Mouse (Mus musculus): ENCODE measurements around the gene Urad. TPM values are rescaled to one million over a fixed set of nuclear protein-coding genes. Genes with fewer than 3 reads are reported as not detected.
A peak's percentile ranks its signal among the peaks of the same experiment; 100 is the strongest.

Gene Urad
- polyA plus RNA-seq, 1 experiment from 2014 or later = not detected

DNA sequence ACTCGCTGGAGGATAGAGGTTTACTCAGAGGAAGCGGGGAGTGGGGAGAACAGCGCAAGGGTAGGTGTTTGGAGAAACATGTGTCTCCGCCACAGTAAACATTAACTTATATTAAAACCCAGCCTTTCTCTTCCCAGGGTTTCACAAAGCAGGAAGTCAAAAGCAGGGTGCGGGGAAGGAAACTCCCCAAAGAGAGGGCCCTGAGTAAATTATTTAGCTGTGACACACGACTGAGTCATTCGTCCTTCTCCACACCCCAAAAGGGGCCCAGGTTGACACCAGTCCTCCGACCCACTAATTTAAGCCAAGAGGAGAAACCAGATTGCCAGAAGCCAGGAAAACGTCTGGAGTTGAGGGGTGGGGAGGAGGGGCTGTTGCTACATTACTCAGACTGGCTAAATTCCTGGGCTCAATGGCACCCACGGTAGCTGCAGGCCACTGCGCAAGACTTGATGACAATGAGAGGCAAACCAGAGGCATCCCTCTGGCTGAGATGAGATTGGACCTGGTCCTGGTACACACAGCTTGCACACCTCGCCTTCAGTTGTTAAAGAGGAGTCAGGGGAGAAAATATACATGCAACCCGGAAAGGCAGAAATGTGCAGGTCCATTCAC is 29.6 kb downstream of the Urad start:
- Histone ChIP-seq H3K36me3 (ENCODE audit: insufficient read depth, low read length) (no peaks in the 10 kb centered on the region), H3K4me1 (ENCODE audit: insufficient read depth, low read length) (peaks cover 14% of the 10 kb centered on the region), H3K4me3 (ENCODE audit: low read length) (no peak overlapping the region), H3K9me3 (ENCODE audit: low read length) (no peaks in the 10 kb centered on the region), H3K27ac (ENCODE audit: low read length) (no peak overlapping the region), H3K4me2 (replicated peaks; ENCODE audit: low read depth, low read length) (peak overlapping the region; percentile 33), H3K27me3 (ENCODE audit: insufficient read depth, low read length) (peaks cover 46% of the 10 kb centered on the region), H3K9ac (replicated peaks; ENCODE audit: low read length) (no peak overlapping the region)
- 37% methylated on average over 13 of the region's 13 CpGs for WGBS
- ATAC-seq (ENCODE audit: low FRiP score, low TSS enrichment) = 0 out of 2 replicates have a peak, but pooled peaks have one; percentile 49

DNA sequence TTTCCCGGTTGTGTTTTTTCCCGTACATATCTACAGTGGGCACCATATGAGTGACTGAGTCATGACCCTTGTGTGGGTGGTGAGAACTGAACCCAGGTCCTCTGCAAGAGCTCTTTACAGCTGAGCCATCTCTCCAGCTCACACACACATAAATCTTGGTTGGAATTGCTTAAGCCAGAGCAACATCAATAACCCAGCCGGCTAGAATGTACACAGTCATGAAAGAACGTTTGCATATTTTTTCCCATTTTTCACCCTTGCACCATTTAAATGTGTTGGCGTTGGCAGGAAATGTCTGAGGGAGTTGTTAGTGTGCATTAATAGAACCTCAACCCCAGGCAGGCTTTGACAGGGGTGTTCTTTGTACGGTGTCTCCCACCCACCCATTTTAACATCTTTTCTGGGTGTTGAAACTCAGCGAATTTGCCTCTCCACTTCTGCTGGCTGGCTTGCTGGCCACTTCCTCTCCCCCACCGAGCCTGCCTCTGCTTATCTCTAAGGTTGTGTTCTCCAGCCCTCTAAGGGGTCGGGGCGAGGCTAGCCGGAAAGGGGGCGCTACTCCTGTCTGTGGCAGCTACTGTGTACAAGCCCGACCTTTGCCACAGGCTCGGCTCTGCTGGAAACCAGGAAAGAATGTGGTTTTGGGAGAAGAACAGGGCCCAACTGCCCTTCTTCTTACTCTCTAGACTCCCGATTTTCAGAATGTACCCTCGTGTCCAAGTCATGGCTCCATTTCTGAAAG is 30.3 kb downstream of the Urad start:
- H3K27ac ChIP-seq (ENCODE audit: low read length) = no peak overlapping the region
- peaks cover 40% of the 10 kb centered on the region for H3K27me3 ChIP-seq (ENCODE audit: insufficient read depth, low read length)
- no peak overlapping the region for H3K4me3 ChIP-seq (ENCODE audit: low read length)
- peak overlapping the region; percentile 33 for H3K4me2 ChIP-seq (replicated peaks; ENCODE audit: low read depth, low read length)
- H3K4me1 ChIP-seq (ENCODE audit: insufficient read depth, low read length) = peaks cover 14% of the 10 kb centered on the region
- ATAC-seq (ENCODE audit: low FRiP score, low TSS enrichment) = no peak
- no peaks in the 10 kb centered on the region for H3K9me3 ChIP-seq (ENCODE audit: low read length)
- no peaks in the 10 kb centered on the region for H3K36me3 ChIP-seq (ENCODE audit: insufficient read depth, low read length)
- 28% methylated on average over 16 of the region's 16 CpGs for WGBS
- no peak overlapping the region for H3K9ac ChIP-seq (replicated peaks; ENCODE audit: low read length)

GRCm38 (mm10) chr5:147284365-147284764 is 37.9 kb downstream of the Urad start:
- WGBS = 74% methylated on average over 4 of the region's 4 CpGs
- Histone ChIP-seq H3K27me3 (ENCODE audit: insufficient read depth, low read length) (peaks cover 43% of the 10 kb centered on the region), H3K4me2 (replicated peaks; ENCODE audit: low read depth, low read length) (no peak overlapping the region), H3K27ac (ENCODE audit: low read length) (no peak overlapping the region), H3K9ac (replicated peaks; ENCODE audit: low read length) (no peak overlapping the region), H3K36me3 (ENCODE audit: insufficient read depth, low read length) (no peaks in the 10 kb centered on the region), H3K4me1 (ENCODE audit: insufficient read depth, low read length) (no peaks in the 10 kb centered on the region), H3K4me3 (ENCODE audit: low read length) (no peak overlapping the region), H3K9me3 (ENCODE audit: low read length) (no peaks in the 10 kb centered on the region)
- ATAC-seq (ENCODE audit: low FRiP score, low TSS enrichment) = no peak

DNA sequence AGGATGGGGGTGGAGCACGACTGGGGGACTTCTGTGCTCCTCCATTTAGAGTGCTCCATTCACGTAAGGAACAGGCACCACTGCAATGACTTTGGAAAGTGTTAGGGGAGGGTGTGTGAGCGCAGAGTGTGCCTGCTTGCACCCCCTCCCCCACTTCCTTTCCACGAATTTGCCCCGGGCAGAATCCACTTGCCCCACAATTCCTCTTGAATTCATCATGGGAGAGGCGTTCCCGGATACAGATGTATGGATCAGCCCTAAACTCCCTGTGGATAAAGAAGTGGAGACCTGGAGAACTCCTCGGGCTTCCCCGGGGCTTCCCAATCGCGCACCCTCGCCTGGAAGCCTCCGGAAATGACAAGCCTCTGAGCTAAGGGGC is 44.7 kb downstream of the Urad start:
- no peak overlapping the region for H3K4me3 ChIP-seq (ENCODE audit: low read length)
- H3K27me3 ChIP-seq (ENCODE audit: insufficient read depth, low read length) = peaks cover 91% of the 10 kb centered on the region
- no peaks in the 10 kb centered on the region for H3K36me3 ChIP-seq (ENCODE audit: insufficient read depth, low read length)
- no peak for ATAC-seq (ENCODE audit: low FRiP score, low TSS enrichment)
- H3K4me1 ChIP-seq (ENCODE audit: insufficient read depth, low read length) = no peaks in the 10 kb centered on the region
- H3K9me3 ChIP-seq (ENCODE audit: low read length) = 0 out of 2 replicates have a peak, but pooled peaks cover 2% of the 10 kb centered on the region
- H3K9ac ChIP-seq (replicated peaks; ENCODE audit: low read length) = no peak overlapping the region
- no peak overlapping the region for H3K27ac ChIP-seq (ENCODE audit: low read length)
- no peak overlapping the region for H3K4me2 ChIP-seq (replicated peaks; ENCODE audit: low read depth, low read length)
- WGBS = under 1% methylated on average over 13 of the region's 13 CpGs

DNA sequence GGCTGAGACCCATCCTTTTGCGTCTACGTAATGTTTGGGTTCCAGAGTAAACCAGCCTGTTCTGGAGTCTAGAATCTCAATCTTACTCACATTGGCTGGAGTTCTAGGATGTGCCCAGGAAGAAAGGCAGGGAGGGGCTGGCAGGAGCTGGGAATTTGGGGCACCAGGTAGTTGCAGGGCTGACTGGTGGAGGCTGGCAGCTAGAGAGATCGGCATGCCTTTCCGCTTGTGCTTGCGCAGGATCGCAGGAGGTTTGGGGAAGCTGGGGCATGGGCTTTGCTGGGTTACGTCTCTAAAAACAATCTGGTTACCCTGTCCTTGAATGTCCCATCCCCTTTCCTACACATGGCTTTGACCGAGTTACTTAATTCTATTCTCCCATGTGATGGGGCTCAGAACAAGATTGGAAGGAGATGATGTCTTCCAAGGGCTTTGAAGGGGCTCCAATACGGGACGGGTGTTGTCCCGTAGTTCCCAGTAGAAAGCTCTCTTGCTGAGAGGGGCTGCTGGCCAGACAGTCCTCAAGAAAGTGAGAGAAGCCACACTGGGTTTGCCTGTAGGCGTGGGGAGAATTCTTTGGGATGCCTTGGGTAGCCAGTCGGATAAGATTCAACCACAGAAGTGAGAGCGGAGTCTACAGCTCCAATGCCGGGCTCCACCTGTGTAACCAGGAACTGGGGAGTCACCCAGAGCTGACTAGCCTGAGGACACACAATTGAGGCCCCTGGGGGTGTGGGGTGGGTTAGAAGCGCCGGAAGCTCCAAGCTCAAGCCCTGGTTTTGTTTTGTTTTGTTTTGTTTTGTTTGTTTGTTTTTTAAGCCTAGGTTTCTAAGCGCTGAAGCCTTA is 45.3 kb downstream of the Urad start:
- Histone ChIP-seq H3K4me3 (ENCODE audit: low read length) (no peak overlapping the region), H3K9me3 (ENCODE audit: low read length) (0 out of 2 replicates have a peak, but pooled peaks cover 2% of the 10 kb centered on the region), H3K9ac (replicated peaks; ENCODE audit: low read length) (no peak overlapping the region), H3K36me3 (ENCODE audit: insufficient read depth, low read length) (no peaks in the 10 kb centered on the region), H3K27me3 (ENCODE audit: insufficient read depth, low read length) (peaks cover 97% of the 10 kb centered on the region), H3K27ac (ENCODE audit: low read length) (no peak overlapping the region), H3K4me2 (replicated peaks; ENCODE audit: low read depth, low read length) (no peak overlapping the region), H3K4me1 (ENCODE audit: insufficient read depth, low read length) (no peaks in the 10 kb centered on the region)
- WGBS = 1% methylated on average over 18 of the region's 18 CpGs
- no peak for ATAC-seq (ENCODE audit: low FRiP score, low TSS enrichment)

- Histone ChIP-seq H3K9ac (replicated peaks; ENCODE audit: low read length) (no peak overlapping the region), H3K36me3 (ENCODE audit: insufficient read depth, low read length) (no peaks in the 10 kb centered on the region), H3K27me3 (ENCODE audit: insufficient read depth, low read length) (peaks cover 98% of the 10 kb centered on the region), H3K27ac (ENCODE audit: low read length) (no peak overlapping the region), H3K4me2 (replicated peaks; ENCODE audit: low read depth, low read length) (no peak overlapping the region), H3K9me3 (ENCODE audit: low read length) (0 out of 2 replicates have a peak, but pooled peaks cover 2% of the 10 kb centered on the region), H3K4me3 (ENCODE audit: low read length) (no peak overlapping the region), H3K4me1 (ENCODE audit: insufficient read depth, low read length) (no peaks in the 10 kb centered on the region)
- 12% methylated on average over 3 of the region's 3 CpGs for WGBS
- ATAC-seq (ENCODE audit: low FRiP score, low TSS enrichment) = no peak
Observed at GRCm38 (mm10) chr5:147275761-147276160, 46.5 kb downstream of the Urad start.

DNA sequence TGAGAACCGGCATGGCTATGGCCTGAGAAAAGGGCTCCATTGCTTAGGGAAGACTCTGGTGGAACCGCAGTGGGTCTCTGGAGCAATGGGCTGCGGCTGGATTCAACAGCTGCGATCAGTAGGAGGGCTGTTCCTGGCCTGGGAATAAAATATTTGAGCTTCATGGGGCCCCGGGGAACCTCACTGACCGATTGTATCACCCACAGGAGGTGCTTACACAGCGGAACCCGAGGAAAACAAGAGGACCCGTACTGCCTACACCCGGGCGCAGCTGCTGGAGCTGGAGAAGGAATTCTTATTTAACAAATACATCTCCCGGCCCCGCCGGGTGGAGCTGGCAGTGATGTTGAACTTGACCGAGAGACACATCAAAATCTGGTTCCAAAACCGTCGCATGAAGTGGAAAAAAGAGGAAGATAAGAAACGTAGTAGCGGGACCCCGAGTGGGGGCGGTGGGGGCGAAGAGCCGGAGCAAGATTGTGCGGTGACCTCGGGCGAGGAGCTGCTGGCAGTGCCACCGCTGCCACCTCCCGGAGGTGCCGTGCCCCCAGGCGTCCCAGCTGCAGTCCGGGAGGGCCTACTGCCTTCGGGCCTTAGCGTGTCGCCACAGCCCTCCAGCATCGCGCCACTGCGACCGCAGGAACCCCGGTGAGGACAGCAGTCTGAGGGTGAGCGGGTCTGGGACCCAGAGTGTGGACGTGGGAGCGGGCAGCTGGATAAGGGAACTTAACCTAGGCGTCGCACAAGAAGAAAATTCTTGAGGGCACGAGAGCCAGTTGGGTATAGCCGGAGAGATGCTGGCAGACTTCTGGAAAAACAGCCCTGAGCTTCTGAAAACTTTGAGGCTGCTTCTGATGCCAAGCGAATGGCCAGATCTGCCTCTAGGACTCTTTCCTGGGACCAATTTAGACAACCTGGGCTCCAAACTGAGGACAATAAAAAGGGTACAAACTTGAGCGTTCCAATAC is 47.8 kb downstream of the Urad start:
- H3K36me3 ChIP-seq (ENCODE audit: insufficient read depth, low read length) = no peaks in the 10 kb centered on the region
- 0 out of 2 replicates have a peak, but pooled peaks cover 2% of the 10 kb centered on the region for H3K9me3 ChIP-seq (ENCODE audit: low read length)
- H3K27me3 ChIP-seq (ENCODE audit: insufficient read depth, low read length) = peaks cover 98% of the 10 kb centered on the region
- no peak overlapping the region for H3K9ac ChIP-seq (replicated peaks; ENCODE audit: low read length)
- H3K4me1 ChIP-seq (ENCODE audit: insufficient read depth, low read length) = no peaks in the 10 kb centered on the region
- H3K27ac ChIP-seq (ENCODE audit: low read length) = no peak overlapping the region
- no peak overlapping the region for H3K4me3 ChIP-seq (ENCODE audit: low read length)
- no peak for ATAC-seq (ENCODE audit: low FRiP score, low TSS enrichment)
- 1% methylated on average over 48 of the region's 48 CpGs for WGBS
- no peak overlapping the region; the same call in 1 of the 2 replicates for H3K4me2 ChIP-seq (replicated peaks; ENCODE audit: low read depth, low read length)

DNA sequence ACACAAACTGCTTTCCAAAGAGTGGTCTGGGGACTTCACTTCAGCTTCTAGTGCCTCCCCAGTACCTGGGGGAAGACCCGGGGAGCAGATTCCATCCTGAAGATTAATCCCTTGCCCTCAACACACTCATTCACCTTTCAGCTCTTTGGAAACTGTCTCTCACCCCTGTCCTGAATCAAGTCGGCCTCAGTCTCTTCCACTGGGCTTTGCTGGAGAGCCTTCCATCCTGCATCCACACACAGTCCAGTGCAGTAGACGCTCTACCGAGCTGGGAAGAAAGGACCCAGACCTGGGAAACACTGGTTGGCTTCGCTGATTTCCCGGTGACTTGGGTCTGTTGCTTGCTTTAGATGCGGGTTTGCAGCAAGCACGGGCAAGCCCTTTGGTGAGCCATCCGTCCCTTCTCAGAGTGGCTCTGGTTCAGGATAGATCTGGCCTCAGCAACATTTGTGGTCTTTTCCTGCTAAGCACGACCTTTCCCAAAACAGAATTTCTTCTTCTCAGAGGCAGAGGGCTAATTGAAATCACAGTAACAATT is 49.4 kb downstream of the Urad start:
- no peaks in the 10 kb centered on the region for H3K4me1 ChIP-seq (ENCODE audit: insufficient read depth, low read length)
- no peak overlapping the region for H3K27ac ChIP-seq (ENCODE audit: low read length)
- ATAC-seq (ENCODE audit: low FRiP score, low TSS enrichment) = no peak
- H3K36me3 ChIP-seq (ENCODE audit: insufficient read depth, low read length) = no peaks in the 10 kb centered on the region
- WGBS = 3% methylated on average over 10 of the region's 10 CpGs
- H3K4me3 ChIP-seq (ENCODE audit: low read length) = no peak overlapping the region
- peaks cover 98% of the 10 kb centered on the region for H3K27me3 ChIP-seq (ENCODE audit: insufficient read depth, low read length)
- no peak overlapping the region for H3K4me2 ChIP-seq (replicated peaks; ENCODE audit: low read depth, low read length)
- no peak overlapping the region for H3K9ac ChIP-seq (replicated peaks; ENCODE audit: low read length)
- H3K9me3 ChIP-seq (ENCODE audit: low read length) = 0 out of 2 replicates have a peak, but pooled peaks cover 2% of the 10 kb centered on the region

Data from kidney, embryonic 16.5 days (tissue).